ENCODE assay signal across 10 mouse cellular contexts in genomic region chr7:66231861-66232260, GRCm38 (mm10).
DNase-seq lines count a peak whose midpoint lies in the region; ATAC-seq lines count a peak whose summit lies in the region.
"Had no signal": no experiment of that assay in that cellular context is flagged by ENCODE, and none has a peak within 500 bp of the region (broad histone marks: within the 10 kb centered on the region; RNA-seq: fewer than 3 reads in every experiment).

No protein-coding gene starts in this region.

- no peak overlapping the region for H3K9ac ChIP-seq in hindbrain, embryonic 16.5 days (ENCODE audit: low read depth, low read length)
- H3K9ac ChIP-seq in embryonic facial prominence, embryonic 12.5 days = no peak overlapping the region
- no peak overlapping the region for H3K9ac ChIP-seq in hindbrain, embryonic 11.5 days (ENCODE audit: low read depth, low read length)
- peak overlapping the region; percentile 29; the same call in 1 of the 2 replicates for H3K9ac ChIP-seq in liver, embryonic 13.5 days
- H3K9ac ChIP-seq: hindbrain, embryonic 15.5 days had no signal

- no peak overlapping the region for H3K4me3 ChIP-seq in hindbrain, embryonic 10.5 days
- H3K4me3 ChIP-seq in hindbrain, embryonic 16.5 days (ENCODE audit: low read length) = no peak overlapping the region
- no peak overlapping the region for H3K4me3 ChIP-seq in embryonic facial prominence, embryonic 12.5 days
- H3K4me3 ChIP-seq in hindbrain, embryonic 11.5 days (ENCODE audit: low read depth, low read length) = no peak overlapping the region
- H3K4me3 ChIP-seq in liver, embryonic 13.5 days (replicated peaks) = no peak overlapping the region
- H3K4me3 ChIP-seq: hindbrain, embryonic 15.5 days had no signal

- 81% methylated on average over 4 of the region's 4 CpGs for WGBS in hindbrain, embryonic 10.5 days
- WGBS in hindbrain, embryonic 16.5 days = 75% methylated on average over 4 of the region's 4 CpGs
- whole genome bisulfite sequencing in embryonic facial prominence, embryonic 12.5 days = 81% methylated on average over 4 of the region's 4 CpGs
- 83% methylated on average over 4 of the region's 4 CpGs for WGBS in hindbrain, embryonic 11.5 days
- WGBS in liver, embryonic 13.5 days (ENCODE audit: insufficient replicate concordance) = 79% methylated on average over 4 of the region's 4 CpGs

- 0 out of 2 replicates have a peak, but pooled peaks cover 5% of the 10 kb centered on the region for H3K27me3 ChIP-seq in hindbrain, embryonic 10.5 days (ENCODE audit: insufficient read depth, poor library complexity, severe bottlenecking)
- no peaks in the 10 kb centered on the region for H3K27me3 ChIP-seq in hindbrain, embryonic 16.5 days (replicated peaks; ENCODE audit: control insufficient read depth, insufficient read depth, low read length)
- H3K27me3 ChIP-seq in embryonic facial prominence, embryonic 12.5 days = no peaks in the 10 kb centered on the region
- no peaks in the 10 kb centered on the region for H3K27me3 ChIP-seq in hindbrain, embryonic 11.5 days (ENCODE audit: control insufficient read depth, insufficient read depth, low read length)
- no peaks in the 10 kb centered on the region for H3K27me3 ChIP-seq in liver, embryonic 13.5 days
- H3K27me3 ChIP-seq: hindbrain, embryonic 15.5 days had no signal

- no peaks in the 10 kb centered on the region for H3K36me3 ChIP-seq in hindbrain, embryonic 10.5 days
- H3K36me3 ChIP-seq in hindbrain, embryonic 16.5 days (ENCODE audit: control insufficient read depth, insufficient read depth, low read length) = no peaks in the 10 kb centered on the region
- H3K36me3 ChIP-seq in embryonic facial prominence, embryonic 12.5 days = no peaks in the 10 kb centered on the region
- no peaks in the 10 kb centered on the region for H3K36me3 ChIP-seq in hindbrain, embryonic 11.5 days (ENCODE audit: control insufficient read depth, insufficient read depth, low read length)
- no peaks in the 10 kb centered on the region for H3K36me3 ChIP-seq in liver, embryonic 13.5 days
- H3K36me3 ChIP-seq: hindbrain, embryonic 15.5 days had no signal

- H3K9me3 ChIP-seq in hindbrain, embryonic 10.5 days = no peaks in the 10 kb centered on the region
- H3K9me3 ChIP-seq in hindbrain, embryonic 16.5 days (ENCODE audit: control insufficient read depth, low read length) = 0 out of 2 replicates have a peak, but pooled peaks cover under 1% of the 10 kb centered on the region
- no peaks in the 10 kb centered on the region for H3K9me3 ChIP-seq in embryonic facial prominence, embryonic 12.5 days
- H3K9me3 ChIP-seq in hindbrain, embryonic 11.5 days (ENCODE audit: control insufficient read depth, low read length) = no peaks in the 10 kb centered on the region
- no peaks in the 10 kb centered on the region for H3K9me3 ChIP-seq in liver, embryonic 13.5 days (replicated peaks)
- H3K9me3 ChIP-seq: hindbrain, embryonic 15.5 days had no signal

- peak overlapping the region; percentile 88 for H3K27ac ChIP-seq in hindbrain, embryonic 10.5 days
- no peak overlapping the region; the same call in 1 of the 2 replicates for H3K27ac ChIP-seq in hindbrain, embryonic 16.5 days (ENCODE audit: low read depth, low read length)
- H3K27ac ChIP-seq in embryonic facial prominence, embryonic 12.5 days = peak overlapping the region; percentile 88
- H3K27ac ChIP-seq in hindbrain, embryonic 11.5 days (ENCODE audit: low read depth, low read length) = peak overlapping the region; percentile 86
- peak overlapping the region; percentile 45 for H3K27ac ChIP-seq in liver, embryonic 13.5 days
- H3K27ac ChIP-seq: macrophage had no signal

- peaks cover 53% of the 10 kb centered on the region for H3K4me1 ChIP-seq in hindbrain, embryonic 10.5 days (replicated peaks)
- H3K4me1 ChIP-seq in hindbrain, embryonic 16.5 days (ENCODE audit: control insufficient read depth, insufficient read depth, low read depth, low read length) = peaks cover 18% of the 10 kb centered on the region
- H3K4me1 ChIP-seq in embryonic facial prominence, embryonic 12.5 days = peaks cover 25% of the 10 kb centered on the region
- peaks cover 11% of the 10 kb centered on the region for H3K4me1 ChIP-seq in hindbrain, embryonic 11.5 days (replicated peaks; ENCODE audit: control insufficient read depth, insufficient read depth, low read length)
- peaks cover 68% of the 10 kb centered on the region for H3K4me1 ChIP-seq in liver, embryonic 13.5 days (replicated peaks)

- H3K4me2 ChIP-seq in hindbrain, embryonic 16.5 days (ENCODE audit: low read length) = no peak overlapping the region
- no peak overlapping the region for H3K4me2 ChIP-seq in embryonic facial prominence, embryonic 12.5 days (replicated peaks)
- H3K4me2 ChIP-seq in hindbrain, embryonic 11.5 days (replicated peaks; ENCODE audit: low read depth, low read length) = no peak overlapping the region
- H3K4me2 ChIP-seq in liver, embryonic 13.5 days = peak overlapping the region; percentile 14; the same call in 1 of the 2 replicates
- H3K4me2 ChIP-seq: hindbrain, embryonic 15.5 days had no signal

- DNase-seq in hindbrain, embryonic 10.5 days (ENCODE audit: low spot score) = no peak
- DNase-seq in hindbrain, embryonic 11.5 days (ENCODE audit: low spot score) = no peak
- DNase-seq in liver, embryonic 13.5 days = no peak
- DNase-seq in gastrocnemius, postnatal 25 days = no peak
- no peak for DNase-seq in frontal cortex, postnatal 10 days (ENCODE audit: low spot score in 2 of 2)
- DNase-seq: kidney, postnatal 36 days had no signal

- no peak for ATAC-seq in hindbrain, embryonic 16.5 days
- 0 out of 2 replicates have a peak, but pooled peaks have one; percentile 29 for ATAC-seq in embryonic facial prominence, embryonic 12.5 days (ENCODE audit: insufficient number of reproducible peaks, insufficient read depth, low FRiP score, low TSS enrichment)
- ATAC-seq in hindbrain, embryonic 11.5 days (ENCODE audit: low FRiP score) = no peak
- ATAC-seq in liver, embryonic 13.5 days (ENCODE audit: low read depth) = no peak
